Mouse (Mus musculus): ENCODE data around the gene Vps45. TPM values are rescaled to one million over a fixed set of nuclear protein-coding genes. Genes with fewer than 3 reads are reported as not detected.

Gene Vps45
- total and polyA plus RNA-seq, 2 experiments from 2014 or later = 10.5 to 49.4 TPM

DNA sequence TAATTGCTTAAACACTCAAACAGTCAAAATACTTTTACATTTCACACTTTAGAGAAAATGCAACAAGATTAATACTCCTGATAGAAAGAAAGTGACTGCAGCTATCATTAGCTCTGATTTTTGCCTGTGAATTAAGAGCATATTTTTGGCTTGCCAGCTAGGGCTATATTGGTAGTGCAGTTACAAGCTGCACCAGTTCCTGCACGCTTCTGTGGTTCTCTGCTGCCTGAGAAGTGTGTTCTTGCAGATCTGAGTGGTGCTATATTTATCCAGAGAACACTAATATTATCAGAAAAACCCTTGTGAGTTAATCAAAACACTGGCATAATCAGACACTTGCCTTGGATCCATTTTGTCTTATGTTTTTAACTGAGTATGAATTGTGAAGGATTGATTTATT lies 15.2 kb downstream of the Vps45 start:
- Histone ChIP-seq H3K9ac (replicated peaks; ENCODE audit: low read depth, low read length) (no peak overlapping the region), H3K4me1 (ENCODE audit: control insufficient read depth, insufficient read depth) (peaks cover 5% of the 10 kb centered on the region), H3K4me2 (ENCODE audit: low read depth, low read length) (no peak overlapping the region), H3K4me3 (ENCODE audit: low read depth, low read length) (no peak overlapping the region), H3K27ac (ENCODE audit: low read depth) (peak overlapping the region; percentile 76), H3K9me3 (replicated peaks; ENCODE audit: control insufficient read depth, low read length) (no peaks in the 10 kb centered on the region), H3K36me3 (replicated peaks; ENCODE audit: control insufficient read depth, insufficient read depth, low read length) (peaks cover 23% of the 10 kb centered on the region), H3K27me3 (ENCODE audit: control insufficient read depth, insufficient read depth, low read length) (no peaks in the 10 kb centered on the region)
- WGBS = 32% methylated on average over 1 of the region's 1 CpGs
- ATAC-seq (ENCODE audit: insufficient read depth, low read depth) (peak; percentile 63; the same call in 1 of the 2 replicates), DNase-seq (ENCODE audit: low spot score) (peak; percentile 48)
- no peak for TF ChIP-seq CTCF (IDR thresholded peaks at IDR 0.05; ENCODE audit: low read depth)
- no peak for TF ChIP-seq EP300 (IDR thresholded peaks at IDR 0.05; ENCODE audit: low read depth)

GRCm38 (mm10) chr3:96041079-96041478 lies 17.2 kb downstream of the Vps45 start:
- DNase-seq (ENCODE audit: low spot score) (no peak), ATAC-seq (ENCODE audit: insufficient read depth, low read depth) (no peak)
- Histone ChIP-seq H3K36me3 (replicated peaks; ENCODE audit: control insufficient read depth, insufficient read depth, low read length) (peaks cover 14% of the 10 kb centered on the region), H3K27me3 (ENCODE audit: control insufficient read depth, insufficient read depth, low read length) (no peaks in the 10 kb centered on the region), H3K4me1 (ENCODE audit: control insufficient read depth, insufficient read depth) (peaks cover 5% of the 10 kb centered on the region), H3K4me2 (ENCODE audit: low read depth, low read length) (no peak overlapping the region), H3K9ac (replicated peaks; ENCODE audit: low read depth, low read length) (no peak overlapping the region), H3K9me3 (replicated peaks; ENCODE audit: control insufficient read depth, low read length) (no peaks in the 10 kb centered on the region), H3K27ac (ENCODE audit: low read depth) (no peak overlapping the region), H3K4me3 (ENCODE audit: low read depth, low read length) (no peak overlapping the region)
- 91% methylated on average over 6 of the region's 6 CpGs for WGBS
- TF ChIP-seq EP300 (IDR thresholded peaks at IDR 0.05; ENCODE audit: low read depth) (no peak), CTCF (IDR thresholded peaks at IDR 0.05; ENCODE audit: low read depth) (no peak)

DNA sequence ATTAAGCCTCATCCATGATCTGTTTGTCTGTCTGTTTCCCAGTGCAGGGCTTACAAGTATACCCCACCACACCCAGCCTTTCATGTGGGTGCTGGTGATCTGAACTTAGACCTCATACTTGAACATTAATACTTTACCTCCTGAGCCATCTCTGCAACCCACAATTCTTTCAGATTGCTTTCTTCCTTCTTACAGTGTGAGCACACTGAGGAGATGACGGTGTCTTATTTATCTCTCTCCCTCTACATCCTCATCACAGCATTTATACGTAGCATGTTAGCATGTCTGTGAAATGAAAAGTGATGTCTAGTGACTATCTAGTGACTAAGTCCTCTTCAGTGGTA lies 17.6 kb downstream of the Vps45 start:
- Histone ChIP-seq H3K4me2 (ENCODE audit: low read depth, low read length) (no peak overlapping the region), H3K9me3 (replicated peaks; ENCODE audit: control insufficient read depth, low read length) (no peaks in the 10 kb centered on the region), H3K4me1 (ENCODE audit: control insufficient read depth, insufficient read depth) (peaks cover 5% of the 10 kb centered on the region), H3K27me3 (ENCODE audit: control insufficient read depth, insufficient read depth, low read length) (no peaks in the 10 kb centered on the region), H3K36me3 (replicated peaks; ENCODE audit: control insufficient read depth, insufficient read depth, low read length) (peaks cover 10% of the 10 kb centered on the region), H3K9ac (replicated peaks; ENCODE audit: low read depth, low read length) (no peak overlapping the region), H3K4me3 (ENCODE audit: low read depth, low read length) (no peak overlapping the region), H3K27ac (ENCODE audit: low read depth) (no peak overlapping the region)
- ATAC-seq (ENCODE audit: insufficient read depth, low read depth) (no peak), DNase-seq (ENCODE audit: low spot score) (no peak)
- 91% methylated on average over 2 of the region's 2 CpGs for WGBS
- TF ChIP-seq EP300 (IDR thresholded peaks at IDR 0.05; ENCODE audit: low read depth) (no peak), CTCF (IDR thresholded peaks at IDR 0.05; ENCODE audit: low read depth) (no peak)

DNA sequence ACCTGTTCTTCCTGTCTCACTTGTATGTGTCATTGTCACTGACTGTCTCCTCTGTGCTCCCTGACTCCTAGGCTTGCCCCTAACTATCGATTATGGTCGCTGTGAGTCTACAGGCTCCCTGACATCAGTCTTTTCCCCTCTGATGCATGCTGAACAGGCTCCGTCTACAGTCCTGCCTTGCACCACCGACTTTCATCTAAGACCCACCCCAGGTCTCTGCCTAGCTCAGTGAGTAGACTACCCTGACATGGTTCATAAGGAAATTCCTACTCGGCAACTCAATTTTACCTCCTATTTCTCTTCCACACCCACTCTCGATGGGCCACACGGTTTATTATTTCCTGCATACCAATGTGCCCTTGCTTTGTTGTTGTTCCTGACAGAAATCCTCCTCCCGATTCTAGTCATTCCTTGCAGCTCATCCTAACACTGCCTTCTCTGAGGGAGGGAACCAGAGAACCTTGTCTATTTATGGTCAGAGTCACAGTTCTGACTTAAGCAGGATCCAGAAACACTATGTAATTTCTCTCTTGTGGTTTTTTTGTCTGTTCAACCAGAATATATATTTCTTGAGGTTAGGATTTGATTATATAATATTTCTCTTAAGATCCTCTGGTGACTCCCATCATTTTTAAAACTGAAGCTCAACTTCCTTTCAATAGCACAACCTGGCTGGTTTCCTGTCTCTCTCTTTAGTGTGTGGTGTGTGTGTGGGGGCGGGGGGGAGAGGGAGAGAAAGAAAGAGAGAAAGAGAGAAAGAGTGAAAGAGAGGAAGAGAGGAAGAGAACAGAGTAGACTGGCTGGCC lies 18.2 kb downstream of the Vps45 start:
- Histone ChIP-seq H3K9ac (replicated peaks; ENCODE audit: low read depth, low read length) (no peak overlapping the region), H3K4me1 (ENCODE audit: control insufficient read depth, insufficient read depth) (peaks cover 5% of the 10 kb centered on the region), H3K4me2 (ENCODE audit: low read depth, low read length) (no peak overlapping the region), H3K27me3 (ENCODE audit: control insufficient read depth, insufficient read depth, low read length) (no peaks in the 10 kb centered on the region), H3K9me3 (replicated peaks; ENCODE audit: control insufficient read depth, low read length) (no peaks in the 10 kb centered on the region), H3K4me3 (ENCODE audit: low read depth, low read length) (no peak overlapping the region), H3K27ac (ENCODE audit: low read depth) (no peak overlapping the region), H3K36me3 (replicated peaks; ENCODE audit: control insufficient read depth, insufficient read depth, low read length) (peaks cover 4% of the 10 kb centered on the region; the same call in 1 of the 2 replicates)
- DNase-seq (ENCODE audit: low spot score) (no peak), ATAC-seq (ENCODE audit: insufficient read depth, low read depth) (no peak)
- TF ChIP-seq EP300 (IDR thresholded peaks at IDR 0.05; ENCODE audit: low read depth) = no peak
- WGBS = 70% methylated on average over 9 of the region's 9 CpGs

DNA sequence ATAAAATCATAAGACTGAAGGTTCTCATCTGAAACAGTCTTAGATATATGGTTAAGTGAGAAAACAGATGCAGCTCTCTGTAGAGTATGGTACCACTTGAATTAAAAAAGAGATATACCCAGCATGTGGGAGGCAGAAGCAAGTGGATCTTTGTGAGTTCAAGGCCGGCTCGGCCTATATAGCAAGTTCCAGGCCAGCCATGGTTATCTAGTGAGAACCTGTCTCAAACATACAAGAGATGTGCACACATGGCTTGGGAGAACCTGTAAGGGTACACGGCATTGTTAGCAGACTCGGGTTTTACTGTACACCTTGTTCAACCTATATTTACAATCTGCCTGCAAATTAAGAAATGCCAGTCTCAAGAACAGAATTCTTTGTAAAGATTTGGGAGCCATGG lies 19.4 kb downstream of the Vps45 start:
- DNase-seq (ENCODE audit: low spot score) (no peak), ATAC-seq (ENCODE audit: insufficient read depth, low read depth) (no peak)
- WGBS = 95% methylated on average over 4 of the region's 4 CpGs
- H3K36me3 ChIP-seq (replicated peaks; ENCODE audit: control insufficient read depth, insufficient read depth, low read length) = 0 out of 2 replicates have a peak, but pooled peaks cover 3% of the 10 kb centered on the region
- peaks cover 9% of the 10 kb centered on the region for H3K4me1 ChIP-seq (ENCODE audit: control insufficient read depth, insufficient read depth)
- H3K27ac ChIP-seq (ENCODE audit: low read depth) = no peak overlapping the region
- H3K27me3 ChIP-seq (ENCODE audit: control insufficient read depth, insufficient read depth, low read length) = no peaks in the 10 kb centered on the region
- no peaks in the 10 kb centered on the region for H3K9me3 ChIP-seq (replicated peaks; ENCODE audit: control insufficient read depth, low read length)
- H3K4me2 ChIP-seq (ENCODE audit: low read depth, low read length) = no peak overlapping the region
- H3K4me3 ChIP-seq (ENCODE audit: low read depth, low read length) = no peak overlapping the region
- no peak for TF ChIP-seq EP300 (IDR thresholded peaks at IDR 0.05; ENCODE audit: low read depth)
- no peak for TF ChIP-seq CTCF (IDR thresholded peaks at IDR 0.05; ENCODE audit: low read depth)
- H3K9ac ChIP-seq (replicated peaks; ENCODE audit: low read depth, low read length) = no peak overlapping the region

- ATAC-seq (ENCODE audit: insufficient read depth, low read depth) = no peak
- Histone ChIP-seq H3K4me3 (ENCODE audit: low read depth, low read length) (no peak overlapping the region), H3K9me3 (replicated peaks; ENCODE audit: control insufficient read depth, low read length) (no peaks in the 10 kb centered on the region), H3K4me2 (ENCODE audit: low read depth, low read length) (no peak overlapping the region), H3K27me3 (ENCODE audit: control insufficient read depth, insufficient read depth, low read length) (no peaks in the 10 kb centered on the region), H3K4me1 (ENCODE audit: control insufficient read depth, insufficient read depth) (peaks cover 9% of the 10 kb centered on the region), H3K27ac (ENCODE audit: low read depth) (no peak overlapping the region), H3K36me3 (replicated peaks; ENCODE audit: control insufficient read depth, insufficient read depth, low read length) (peaks cover 3% of the 10 kb centered on the region; the same call in 1 of the 2 replicates), H3K9ac (replicated peaks; ENCODE audit: low read depth, low read length) (no peak overlapping the region)
- WGBS = 74% methylated on average over 5 of the region's 5 CpGs
- DNase-seq (ENCODE audit: low spot score) = no peak
- TF ChIP-seq CTCF (IDR thresholded peaks at IDR 0.05; ENCODE audit: low read depth) (no peak), EP300 (IDR thresholded peaks at IDR 0.05; ENCODE audit: low read depth) (no peak)
Observed at GRCm38 (mm10) chr3:96038156-96038555, 20.1 kb downstream of the Vps45 start.
